25 mouse cellular contexts compared by ENCODE assay signal in genomic region chr3:90340177-90340576, GRCm38 (mm10).
"Had no signal": no experiment of that assay in that cellular context is flagged by ENCODE, and none has a peak within 500 bp of the region (broad histone marks: within the 10 kb centered on the region; RNA-seq: fewer than 3 reads in every experiment).

No protein-coding gene starts in this region.

- H3K27ac ChIP-seq: gastrocnemius, adult 2 months; heart, embryonic 10.5 days; hindbrain, embryonic 10.5 days; hindbrain, embryonic 12.5 days; hindbrain, embryonic 14.5 days; intestine, embryonic 15.5 days; kidney, postnatal 0 days; limb, embryonic 13.5 days; limb, embryonic 15.5 days; liver, embryonic 12.5 days had no signal

- H3K9ac ChIP-seq: heart, embryonic 12.5 days; hindbrain, embryonic 12.5 days; hindbrain, embryonic 14.5 days; intestine, embryonic 15.5 days; limb, embryonic 13.5 days; limb, embryonic 15.5 days; liver, embryonic 12.5 days had no signal

- H3K9me3 ChIP-seq: heart, embryonic 10.5 days; heart, embryonic 12.5 days; hindbrain, embryonic 10.5 days; hindbrain, embryonic 12.5 days; intestine, embryonic 15.5 days; limb, embryonic 13.5 days; limb, embryonic 15.5 days; liver, embryonic 12.5 days had no signal

- ATAC-seq: hindbrain, embryonic 16.5 days; inflammation-experienced regulatory T-cells, adult 6 months; intestine, embryonic 15.5 days; intestine, postnatal 0 days; liver, embryonic 12.5 days had no signal

- H3K4me3 ChIP-seq: gastrocnemius, adult 2 months; heart, embryonic 10.5 days; heart, embryonic 12.5 days; hindbrain, embryonic 10.5 days; hindbrain, embryonic 12.5 days; intestine, embryonic 15.5 days; limb, embryonic 13.5 days; limb, embryonic 15.5 days; liver, embryonic 12.5 days had no signal

- DNase-seq: gastrocnemius, adult 2 months; gastrocnemius, postnatal 10 days; gastrocnemius, postnatal 25 days; heart, postnatal 10 days; heart, postnatal 4 days; kidney, adult 18-20 months; kidney, adult 8-10 months; kidney, postnatal 14 days; kidney, postnatal 36 days; layer of hippocampus, adult 9-11 months; layer of hippocampus, postnatal 36 days; left cerebral cortex, postnatal 4 days had no signal

- H3K27me3 ChIP-seq: heart, embryonic 12.5 days; hindbrain, embryonic 12.5 days; intestine, embryonic 15.5 days; limb, embryonic 13.5 days; limb, embryonic 15.5 days; liver, embryonic 12.5 days had no signal

- H3K4me1 ChIP-seq: heart, embryonic 10.5 days; hindbrain, embryonic 10.5 days; intestine, embryonic 15.5 days had no signal

- H3K4me2 ChIP-seq: heart, embryonic 12.5 days; hindbrain, embryonic 12.5 days; hindbrain, embryonic 14.5 days; intestine, embryonic 15.5 days; limb, embryonic 13.5 days; limb, embryonic 15.5 days; liver, embryonic 12.5 days had no signal
